Mouse (Mus musculus): ENCODE data around the gene Rsc1a1. TPM values are rescaled to one million over a fixed set of nuclear protein-coding genes. Genes with fewer than 3 reads are reported as not detected.

The Rsc1a1 gene
- total RNA-seq, 1 experiment from 2014 or later, result 15.7 TPM

DNA sequence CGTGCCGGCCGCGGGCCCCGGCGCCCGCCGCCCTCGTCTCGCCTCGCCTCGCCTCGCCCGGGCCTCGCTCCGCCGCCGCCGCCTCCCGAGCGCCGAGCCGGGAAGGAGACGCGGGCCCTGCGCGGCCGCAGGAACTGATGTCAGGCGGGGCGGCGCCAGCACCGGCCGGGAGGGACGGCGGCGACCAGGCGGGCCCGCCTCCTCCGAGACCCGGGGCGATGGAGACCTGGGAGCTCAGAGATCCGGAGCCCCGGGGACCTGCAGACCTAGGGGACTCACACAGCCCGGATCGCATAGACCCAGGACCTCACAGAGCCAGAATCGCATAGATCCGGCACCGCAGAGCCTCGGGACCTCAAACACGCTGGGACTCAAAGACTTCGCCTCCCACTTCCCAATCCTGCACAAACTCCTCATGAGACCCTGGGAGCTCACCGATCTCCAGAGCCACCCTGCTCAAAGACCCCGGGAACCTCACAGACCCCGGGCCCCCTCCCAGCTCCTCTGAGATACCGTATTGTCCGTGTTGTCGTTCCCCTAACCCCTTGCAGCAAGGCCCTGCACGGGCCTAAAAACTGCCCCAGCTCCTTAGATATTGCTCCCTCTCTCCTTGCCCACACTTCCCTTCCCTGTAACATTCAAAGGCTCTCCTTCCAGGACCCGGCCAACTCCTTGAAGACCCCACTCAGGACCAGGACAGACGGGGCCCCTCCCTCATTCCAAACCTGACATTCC, 21.2 kb downstream of the Rsc1a1 start:
- ATAC-seq (replicated peaks in 1 of 2; ENCODE audit: insufficient read depth in 1 of 2, low FRiP score in 2 of 2, low TSS enrichment in 1 of 2, low read depth in 1 of 2, poor library complexity in 2 of 2, severe bottlenecking in 2 of 2), result peak; percentile 70 to 77

DNA sequence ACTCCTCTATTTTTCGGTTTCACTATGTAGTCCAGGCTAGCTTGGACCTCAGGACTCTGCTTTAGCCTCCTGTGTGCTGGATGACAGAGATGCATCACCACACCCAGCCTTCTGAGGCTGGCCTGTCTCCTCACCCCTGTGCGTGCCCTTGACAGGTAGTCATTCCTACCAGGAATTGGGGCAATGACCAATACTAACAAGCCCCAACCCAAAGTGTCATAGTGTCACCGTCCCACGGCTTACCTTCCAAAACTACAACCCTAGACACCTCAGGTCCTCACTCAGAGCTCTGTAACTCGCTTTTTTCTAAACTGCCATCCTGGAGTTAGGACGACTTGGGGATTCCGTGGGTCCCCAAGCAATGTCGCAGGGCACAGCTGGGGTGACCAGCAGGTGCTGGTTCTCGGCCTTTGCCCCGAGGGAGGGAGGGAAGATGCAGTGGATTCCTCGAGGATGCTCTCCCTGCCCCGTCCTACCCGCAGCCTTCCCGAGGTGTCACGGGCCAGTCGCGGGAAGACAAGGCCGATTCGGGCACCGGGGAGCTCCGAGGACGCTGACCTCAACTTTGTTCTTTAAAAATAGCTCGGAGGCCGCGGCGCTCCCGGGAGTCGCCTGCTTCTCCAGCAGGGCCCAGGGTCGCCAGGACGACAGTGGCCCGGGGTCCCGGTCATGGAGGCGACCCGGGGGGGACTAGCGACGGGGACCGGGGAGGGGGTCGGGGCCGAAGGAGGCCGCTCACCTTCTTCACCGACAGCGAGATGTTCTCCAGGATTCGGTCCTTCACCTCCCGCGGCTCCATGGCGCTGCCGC, 22.1 kb downstream of the Rsc1a1 start:
- ATAC-seq (replicated peaks in 1 of 2; ENCODE audit: insufficient read depth in 1 of 2, low FRiP score in 2 of 2, low TSS enrichment in 1 of 2, low read depth in 1 of 2, poor library complexity in 2 of 2, severe bottlenecking in 2 of 2), result peak in 1 of 2 experiments; percentile 7; a peak in 2 of 4 replicates

DNA sequence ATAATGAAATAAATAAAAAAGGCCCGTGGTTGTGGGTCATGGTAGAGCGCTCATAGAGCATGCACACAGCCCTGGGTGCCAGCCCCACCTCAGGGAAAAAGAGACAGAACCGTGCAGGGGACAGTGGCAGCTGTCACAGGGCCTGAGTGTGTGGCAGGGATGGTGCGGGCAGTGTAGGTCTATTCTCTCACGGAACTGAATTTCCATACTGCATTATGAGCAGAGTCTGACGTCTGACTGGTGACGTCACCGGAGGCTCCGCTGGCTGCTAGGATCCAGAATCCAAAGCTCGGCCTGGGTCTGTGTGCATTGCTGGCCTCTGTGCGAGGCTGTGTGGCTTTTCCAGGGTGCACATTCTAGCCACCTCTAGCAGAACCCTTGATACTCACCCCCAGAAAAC, 24.5 kb downstream of the Rsc1a1 start:
- ATAC-seq (replicated peaks in 1 of 2; ENCODE audit: insufficient read depth in 1 of 2, low FRiP score in 2 of 2, low TSS enrichment in 1 of 2, low read depth in 1 of 2, poor library complexity in 2 of 2, severe bottlenecking in 2 of 2), result no peak

DNA sequence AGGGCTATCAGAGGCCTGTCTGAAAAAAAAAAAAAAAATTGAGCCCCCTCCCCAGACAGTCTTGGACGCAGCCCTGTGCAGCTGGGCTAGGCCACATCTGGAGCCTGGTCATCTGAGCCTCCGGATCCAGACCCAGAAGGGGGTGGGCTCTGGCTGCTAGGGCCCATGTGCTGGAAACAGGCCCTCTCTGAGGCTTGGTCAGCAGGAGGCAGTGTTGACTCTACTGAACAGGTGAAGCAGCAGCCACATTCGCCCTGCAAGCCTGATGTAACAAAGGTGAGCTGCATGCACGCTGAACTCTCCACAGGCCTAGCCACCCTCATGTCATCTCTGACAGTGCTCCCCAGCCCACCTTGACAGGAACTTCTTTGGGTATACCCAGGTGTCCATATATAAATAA, 25.7 kb downstream of the Rsc1a1 start:
- ATAC-seq (replicated peaks in 1 of 2; ENCODE audit: insufficient read depth in 1 of 2, low FRiP score in 2 of 2, low TSS enrichment in 1 of 2, low read depth in 1 of 2, poor library complexity in 2 of 2, severe bottlenecking in 2 of 2), result no peak

DNA sequence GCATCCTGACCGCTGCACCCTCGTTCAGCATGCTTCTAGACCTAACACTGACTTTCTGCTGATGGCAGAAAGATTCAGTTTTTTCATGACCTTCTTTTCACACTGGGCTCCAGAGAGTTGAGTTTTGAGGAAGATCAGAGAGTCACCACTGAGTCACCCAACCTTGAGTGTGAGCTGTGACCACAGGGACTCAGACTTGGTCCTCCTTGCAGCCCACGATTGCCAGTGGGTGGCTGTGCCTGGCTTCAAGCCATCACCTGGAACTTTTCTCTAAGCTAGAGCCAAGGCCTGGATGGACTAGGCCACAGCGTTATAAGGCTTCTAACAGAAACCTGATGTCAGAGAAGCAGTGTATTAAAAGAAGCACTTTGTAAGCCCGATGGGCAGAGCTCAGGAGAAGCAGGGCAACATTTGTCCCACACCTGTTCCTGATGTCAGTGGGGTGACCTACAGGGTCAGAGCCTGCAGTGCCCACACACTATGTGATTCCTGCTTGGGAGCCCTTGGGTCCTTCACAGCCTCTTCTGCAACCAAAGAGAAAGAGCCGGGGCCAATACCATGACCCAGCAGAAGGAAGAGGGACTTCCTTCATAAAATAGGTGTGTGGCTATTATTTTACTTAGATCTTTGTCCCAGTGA, 26.4 kb downstream of the Rsc1a1 start:
- ATAC-seq (replicated peaks in 1 of 2; ENCODE audit: insufficient read depth in 1 of 2, low FRiP score in 2 of 2, low TSS enrichment in 1 of 2, low read depth in 1 of 2, poor library complexity in 2 of 2, severe bottlenecking in 2 of 2), result no peak

DNA sequence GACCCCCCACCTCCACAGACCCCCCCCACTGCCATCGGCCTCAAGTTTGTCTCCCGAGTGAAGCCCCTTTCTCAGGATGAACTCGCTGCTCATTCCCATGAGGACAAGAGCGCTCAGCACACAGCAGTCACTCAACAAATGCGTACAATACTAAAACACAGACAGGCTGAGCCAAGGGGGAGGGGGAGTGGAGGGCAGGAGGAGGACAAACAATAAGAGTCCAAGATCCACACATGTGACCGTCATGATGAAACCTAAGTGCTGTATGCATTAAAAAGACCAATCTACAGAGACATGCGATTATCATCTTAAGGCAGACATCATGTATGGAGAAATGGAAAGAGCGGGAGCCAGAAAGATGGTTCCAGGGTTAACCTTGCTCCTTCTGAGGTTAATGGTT, 28.5 kb downstream of the Rsc1a1 start:
- ATAC-seq (replicated peaks in 1 of 2; ENCODE audit: insufficient read depth in 1 of 2, low FRiP score in 2 of 2, low TSS enrichment in 1 of 2, low read depth in 1 of 2, poor library complexity in 2 of 2, severe bottlenecking in 2 of 2), result no peak

DNA sequence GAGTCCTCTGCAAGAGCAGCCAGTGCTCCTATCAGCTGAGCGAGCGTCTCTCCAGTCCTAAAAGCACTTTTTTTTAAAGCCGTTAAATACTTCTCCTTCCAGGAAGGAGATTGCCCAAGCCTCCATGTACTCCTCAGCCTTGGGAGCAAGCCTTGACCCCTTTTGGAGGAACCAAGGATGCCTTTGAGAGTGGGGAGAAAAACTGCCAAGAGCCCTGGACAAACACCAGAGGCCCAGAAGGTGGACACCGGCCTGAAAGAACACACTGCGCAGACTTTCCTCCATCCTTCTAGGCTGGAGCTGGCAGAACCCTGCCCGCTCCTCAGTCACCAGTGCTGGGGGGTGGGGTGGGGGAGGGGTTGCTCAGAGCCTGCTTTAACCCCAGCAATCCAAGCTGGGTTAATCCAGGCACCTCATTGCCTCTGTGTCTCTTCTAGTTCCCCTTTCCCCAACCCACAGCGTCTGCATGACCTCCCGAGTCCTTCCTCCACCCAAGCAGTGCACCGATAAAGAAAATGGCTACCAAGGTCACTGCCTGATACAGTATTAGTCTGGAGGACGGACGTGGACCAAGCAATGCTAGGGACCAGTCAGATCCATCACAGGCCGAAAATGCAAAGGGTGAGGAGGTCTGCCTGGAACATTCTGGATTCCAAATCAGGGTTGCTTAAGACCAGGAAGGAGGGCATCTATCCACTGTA, 29.3 kb downstream of the Rsc1a1 start:
- ATAC-seq (replicated peaks in 1 of 2; ENCODE audit: insufficient read depth in 1 of 2, low FRiP score in 2 of 2, low TSS enrichment in 1 of 2, low read depth in 1 of 2, poor library complexity in 2 of 2, severe bottlenecking in 2 of 2), result peak; percentile 73 to 86

DNA sequence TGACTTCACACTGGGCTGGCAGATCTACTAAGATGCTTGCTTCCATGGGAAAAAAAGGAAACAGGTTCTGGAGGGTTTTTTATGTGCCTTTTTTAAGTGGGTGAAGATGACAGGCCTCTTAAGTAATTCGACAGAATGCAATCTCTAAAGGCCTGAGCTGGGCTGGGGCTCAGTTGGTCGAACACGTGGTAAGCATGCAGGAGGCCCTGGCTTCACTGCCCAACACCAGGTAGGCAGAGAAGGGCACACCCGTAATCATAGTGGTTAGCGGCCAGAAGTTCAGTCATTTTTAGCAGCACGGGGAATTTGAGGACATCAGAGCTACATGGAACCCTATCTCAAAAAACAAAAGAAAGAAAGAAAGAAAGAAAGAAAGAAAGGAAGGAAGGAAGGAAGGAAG, 30.9 kb downstream of the Rsc1a1 start:
- ATAC-seq (replicated peaks in 1 of 2; ENCODE audit: insufficient read depth in 1 of 2, low FRiP score in 2 of 2, low TSS enrichment in 1 of 2, low read depth in 1 of 2, poor library complexity in 2 of 2, severe bottlenecking in 2 of 2), result no peak

DNA sequence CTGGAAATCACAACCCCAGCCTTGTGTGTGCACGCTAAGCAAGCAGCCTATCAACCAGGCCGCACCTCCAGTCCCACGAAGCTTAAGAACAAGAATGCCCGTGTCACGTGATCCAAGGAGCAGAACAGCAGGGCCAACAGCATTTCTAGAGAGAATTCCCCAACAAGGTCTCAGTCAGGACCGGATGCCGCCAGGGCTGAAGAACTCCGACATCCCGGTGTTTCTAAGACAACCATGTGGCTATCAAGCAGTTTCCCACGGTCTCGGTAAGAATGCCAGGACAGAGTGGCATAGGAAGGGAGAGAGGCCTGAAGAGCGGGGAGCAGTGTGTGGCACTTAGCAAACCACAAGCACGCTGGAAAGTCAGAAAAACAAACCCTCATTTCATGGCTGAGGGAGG, 31.6 kb downstream of the Rsc1a1 start:
- no peak for ATAC-seq (replicated peaks in 1 of 2; ENCODE audit: insufficient read depth in 1 of 2, low FRiP score in 2 of 2, low TSS enrichment in 1 of 2, low read depth in 1 of 2, poor library complexity in 2 of 2, severe bottlenecking in 2 of 2)

DNA sequence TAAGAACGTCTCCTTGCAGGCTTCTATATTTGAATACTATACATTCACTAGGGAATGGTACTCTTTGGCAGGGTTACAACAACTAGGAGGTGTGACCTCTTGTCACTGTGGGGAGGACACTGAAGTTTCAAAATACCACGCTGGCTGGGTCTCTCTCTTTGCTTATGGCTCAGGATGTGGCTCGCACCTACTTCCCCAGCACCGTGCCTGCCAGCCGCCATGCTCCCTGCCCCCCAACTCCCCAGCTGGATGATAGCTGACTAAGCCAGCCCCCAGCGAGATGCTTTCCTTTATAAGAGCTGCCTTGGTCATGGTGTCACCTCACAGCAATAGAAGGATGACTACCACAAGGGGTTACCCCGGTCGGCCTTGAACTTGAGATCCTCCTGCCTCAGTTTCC, 32.4 kb downstream of the Rsc1a1 start:
- ATAC-seq (replicated peaks in 1 of 2; ENCODE audit: insufficient read depth in 1 of 2, low FRiP score in 2 of 2, low TSS enrichment in 1 of 2, low read depth in 1 of 2, poor library complexity in 2 of 2, severe bottlenecking in 2 of 2), result peak in 1 of 2 experiments; percentile 30; a peak in 2 of 4 replicates

DNA sequence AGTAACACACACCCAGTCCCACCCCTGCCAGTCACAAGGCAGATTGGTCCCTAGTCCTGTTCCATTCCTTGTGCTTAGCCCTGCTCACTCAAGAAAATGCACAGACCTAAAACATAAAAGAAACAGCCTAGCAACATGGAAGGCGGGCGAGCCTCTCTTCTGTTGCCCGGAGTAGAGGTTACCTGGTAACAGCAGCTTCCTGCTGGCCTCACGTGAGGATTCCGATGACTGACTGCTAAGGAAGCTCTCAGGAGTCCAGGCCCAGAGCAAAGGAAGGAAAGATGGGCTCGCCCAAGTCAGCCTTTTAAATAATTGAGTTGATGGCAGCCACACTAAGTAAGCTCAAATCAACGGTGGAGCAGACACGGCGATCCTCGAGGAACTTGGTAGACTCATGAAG, 33.5 kb downstream of the Rsc1a1 start:
- ATAC-seq (replicated peaks in 1 of 2; ENCODE audit: insufficient read depth in 1 of 2, low FRiP score in 2 of 2, low TSS enrichment in 1 of 2, low read depth in 1 of 2, poor library complexity in 2 of 2, severe bottlenecking in 2 of 2), result no peak

DNA sequence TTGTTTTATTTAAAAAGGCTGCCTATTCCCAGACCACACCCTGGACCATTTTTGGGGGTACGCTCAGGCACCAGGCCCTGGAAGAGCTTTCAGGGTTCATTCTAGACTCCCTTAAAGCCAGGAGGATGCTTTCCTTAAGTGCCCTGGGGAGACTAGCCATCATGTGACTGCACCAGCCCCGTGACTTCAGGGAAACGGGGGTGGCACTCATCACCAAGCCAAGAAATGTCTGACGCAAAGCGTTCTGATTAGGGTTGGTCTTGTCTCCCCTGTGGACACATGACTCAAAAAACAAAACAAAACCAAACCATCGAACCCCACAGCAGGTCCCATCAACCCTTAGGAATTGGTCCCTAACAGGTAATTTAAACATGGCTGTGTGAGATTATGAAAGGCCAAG, 34.1 kb downstream of the Rsc1a1 start:
- ATAC-seq (replicated peaks in 1 of 2; ENCODE audit: insufficient read depth in 1 of 2, low FRiP score in 2 of 2, low TSS enrichment in 1 of 2, low read depth in 1 of 2, poor library complexity in 2 of 2, severe bottlenecking in 2 of 2), result no peak

DNA sequence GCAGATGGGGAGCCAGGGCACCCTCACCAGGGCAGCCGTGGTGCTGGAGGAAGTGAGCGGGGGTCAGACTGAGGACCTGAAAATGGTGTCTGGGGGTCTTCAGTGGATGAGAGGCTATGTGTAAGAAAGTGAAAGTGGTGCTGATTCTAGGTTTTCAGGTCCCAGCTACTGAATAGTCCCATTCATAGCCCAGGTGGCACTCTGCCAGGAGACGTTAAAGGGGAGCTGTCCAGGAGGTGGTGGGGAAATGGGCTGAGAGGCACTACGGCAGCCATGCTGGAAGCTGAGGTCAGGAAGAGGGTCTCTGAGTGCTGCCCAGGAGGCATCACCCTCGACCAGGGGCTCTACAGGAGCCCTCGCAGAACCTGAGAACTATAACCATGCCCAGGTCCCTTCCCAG, 36.2 kb downstream of the Rsc1a1 start:
- ATAC-seq (replicated peaks in 1 of 2; ENCODE audit: insufficient read depth in 1 of 2, low FRiP score in 2 of 2, low TSS enrichment in 1 of 2, low read depth in 1 of 2, poor library complexity in 2 of 2, severe bottlenecking in 2 of 2), result no peak

DNA sequence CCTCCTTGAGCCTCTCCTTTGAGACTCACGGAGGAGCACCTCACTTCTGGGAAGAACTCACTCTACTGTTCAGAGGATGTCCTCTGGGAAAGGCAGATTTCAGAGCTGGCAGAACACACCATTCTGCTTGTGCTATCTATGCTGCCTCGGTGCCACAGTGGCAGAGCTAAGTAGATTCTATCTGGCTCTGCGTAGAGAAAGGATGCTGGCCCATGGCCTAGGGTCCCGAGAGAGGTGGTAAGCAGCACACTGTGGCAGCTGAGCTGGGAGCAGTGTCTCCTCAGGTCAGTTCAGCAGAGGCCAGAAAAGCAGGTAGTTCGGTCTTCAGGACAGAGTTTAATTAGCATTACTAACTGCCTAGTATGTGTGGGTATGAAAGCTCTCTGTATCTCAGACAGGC, 37.1 kb downstream of the Rsc1a1 start:
- ATAC-seq (replicated peaks in 1 of 2; ENCODE audit: insufficient read depth in 1 of 2, low FRiP score in 2 of 2, low TSS enrichment in 1 of 2, low read depth in 1 of 2, poor library complexity in 2 of 2, severe bottlenecking in 2 of 2), result no peak

DNA sequence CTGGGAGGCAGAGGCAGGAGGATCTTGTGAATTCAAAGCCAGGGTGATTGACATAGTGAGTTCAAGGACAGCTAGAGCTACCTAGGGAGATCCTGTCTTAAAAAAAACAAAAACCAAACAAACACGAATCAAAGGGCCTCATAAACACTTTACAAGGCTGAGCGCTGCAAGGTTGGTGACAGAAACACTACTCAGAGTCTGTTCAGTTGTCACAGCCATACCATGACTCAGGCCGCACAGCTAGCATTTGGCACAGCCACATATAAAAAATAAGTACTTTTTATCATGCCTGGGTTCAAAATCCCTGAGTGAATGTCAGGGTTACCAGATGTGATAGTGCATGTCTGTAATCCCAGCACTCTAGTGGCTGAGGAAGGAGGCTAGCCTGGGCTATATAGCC, 38.2 kb downstream of the Rsc1a1 start:
- ATAC-seq (replicated peaks in 1 of 2; ENCODE audit: insufficient read depth in 1 of 2, low FRiP score in 2 of 2, low TSS enrichment in 1 of 2, low read depth in 1 of 2, poor library complexity in 2 of 2, severe bottlenecking in 2 of 2), result no peak

DNA sequence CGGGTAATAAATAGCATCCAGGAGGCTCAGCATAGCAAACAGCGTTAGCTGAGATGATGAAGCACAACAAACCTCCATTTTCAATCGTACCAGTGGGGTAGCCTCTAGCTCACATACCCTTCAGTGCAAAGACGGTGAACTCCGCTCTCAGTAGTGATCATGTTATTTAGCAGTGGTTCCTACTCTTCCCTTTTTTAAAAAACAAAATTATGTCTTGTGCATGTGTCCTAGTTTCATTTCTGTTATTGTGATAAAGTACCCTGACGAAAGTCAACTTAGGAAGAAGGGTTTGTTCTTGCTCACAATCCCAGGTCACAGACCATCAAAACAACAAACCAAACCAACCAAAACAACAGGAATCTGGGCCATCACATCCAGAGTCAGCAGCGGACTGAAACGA, 39.4 kb downstream of the Rsc1a1 start:
- no peak for ATAC-seq (replicated peaks in 1 of 2; ENCODE audit: insufficient read depth in 1 of 2, low FRiP score in 2 of 2, low TSS enrichment in 1 of 2, low read depth in 1 of 2, poor library complexity in 2 of 2, severe bottlenecking in 2 of 2)

DNA sequence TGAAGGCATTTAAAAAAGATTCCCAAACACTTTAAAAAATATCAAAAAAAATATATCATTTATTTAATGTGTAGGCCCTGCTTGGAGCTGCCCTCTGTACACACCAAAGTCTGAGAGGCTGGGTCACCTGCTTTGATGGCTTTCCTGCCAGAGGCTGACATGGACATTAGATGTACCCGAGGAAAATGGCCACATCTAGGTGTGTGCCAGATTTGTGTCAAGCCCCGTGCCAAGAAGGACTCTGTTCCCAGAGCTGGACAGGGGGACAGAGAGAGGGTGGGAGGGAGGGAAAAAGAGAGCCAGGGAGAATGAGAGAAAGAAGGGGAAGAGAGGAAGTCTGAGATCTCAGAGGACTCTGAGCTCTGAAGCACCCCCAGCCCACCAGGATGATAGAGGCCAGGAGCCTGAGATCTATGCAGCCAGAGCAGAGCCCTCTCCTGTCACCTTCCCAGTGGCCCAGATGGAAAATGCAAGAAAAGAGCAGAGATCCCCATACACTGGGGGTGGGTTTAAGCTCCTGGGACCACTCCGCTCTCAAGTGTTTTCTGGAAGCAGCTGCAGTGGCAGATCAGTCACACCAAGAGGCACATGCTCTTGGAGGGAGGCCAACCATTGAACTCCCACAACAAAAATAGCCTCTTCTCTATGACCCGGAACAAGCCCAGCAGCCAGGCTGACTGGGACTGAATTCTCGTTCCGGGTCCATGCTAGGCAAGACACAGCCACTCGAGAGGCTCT, 42.1 kb downstream of the Rsc1a1 start:
- no peak for ATAC-seq (replicated peaks in 1 of 2; ENCODE audit: insufficient read depth in 1 of 2, low FRiP score in 2 of 2, low TSS enrichment in 1 of 2, low read depth in 1 of 2, poor library complexity in 2 of 2, severe bottlenecking in 2 of 2)
